Mouse (Mus musculus) liver, embryonic 14.5 days (tissue): ENCODE results near the gene Agrn.

Experiments
- CTCF ChIP-seq: IDR thresholded peaks from 2 replicates; pipeline ENCODE4 v1.5.1; 2016; ENCODE audit warnings: antibody characterized with exemption, low read depth, control low read depth
- EP300 ChIP-seq: IDR thresholded peaks from 2 replicates; pipeline ENCODE4 v1.6.1; 2016; ENCODE audit warnings: antibody characterized with exemption, low read depth

GRCm38 (mm10) chr4:156217838-156218237 is 20.6 kb upstream of the Agrn start:
- TF ChIP-seq CTCF (no peak), EP300 (no peak)
